Mouse (Mus musculus) frontal cortex, postnatal 10 days (tissue): ENCODE measurements at regions not wholly inside any gene's neighbourhood (a gene's known extent, or its start where the extent isn't known, plus 50 kb on each side); places are given as distances from the start of the nearest gene placed in this dataset.
A peak's percentile ranks its signal among the peaks of the same experiment; 100 is the strongest.

Experiments
- DNase-seq, 2 experiments: peaks; one replicate each; pipeline ENCODE4 v3.0.0; 2022; ENCODE audit warnings: low spot score in 2 of 2, mixed read lengths in 1 of 2

DNA sequence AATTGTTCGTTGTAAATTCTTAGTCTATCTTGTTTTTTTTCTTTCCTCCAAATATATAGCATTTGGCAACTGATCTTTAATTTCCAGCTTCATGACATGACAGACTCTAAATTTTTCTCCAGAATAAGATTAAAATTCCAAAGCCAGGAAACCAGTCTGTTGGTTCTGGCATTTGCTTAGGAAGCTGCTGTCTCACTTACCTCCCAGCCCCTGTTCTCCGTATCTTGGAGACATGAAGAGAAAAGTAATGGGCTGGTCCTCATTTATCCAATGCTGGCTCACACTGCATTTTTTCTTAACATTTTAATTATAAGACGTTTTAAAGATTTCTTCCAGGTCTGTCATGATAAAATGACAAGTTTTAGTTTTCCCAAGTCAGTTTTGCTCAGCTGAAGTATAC is 226.3 kb downstream of the Pih1d3 start:
- no peak for DNase-seq

DNA sequence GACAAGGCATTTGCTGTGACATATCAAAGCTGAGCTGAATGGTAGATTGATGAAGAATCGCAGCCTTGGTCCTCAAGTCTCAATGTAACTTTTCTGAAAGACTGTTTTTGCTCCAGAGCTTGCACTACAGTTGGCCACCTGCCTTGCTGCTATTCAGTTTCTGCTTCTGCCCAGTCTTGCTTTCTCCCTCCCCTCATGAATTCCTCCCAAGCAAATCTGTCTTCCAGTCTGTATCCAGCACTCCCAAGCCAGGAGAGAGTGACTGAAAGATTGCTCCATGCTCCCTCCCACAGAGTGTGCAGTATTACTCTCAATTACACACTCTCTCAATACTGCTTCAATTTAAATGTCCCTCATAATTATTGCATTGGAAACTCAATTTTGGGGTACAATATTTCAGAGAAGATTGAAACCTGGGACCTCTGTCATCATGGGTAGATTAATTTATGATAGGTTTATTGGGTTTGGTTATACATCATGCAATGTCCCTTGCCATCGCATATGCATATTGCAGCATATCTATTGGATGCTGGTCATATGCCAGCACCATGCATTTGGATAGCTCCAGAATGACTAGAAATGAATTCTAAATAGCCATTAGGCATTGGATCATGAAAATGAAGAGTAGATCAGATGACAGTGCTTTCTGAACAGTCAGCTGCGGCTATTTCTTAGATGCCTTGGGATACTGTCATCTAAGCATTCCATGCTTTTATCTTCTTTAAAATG is 231.3 kb downstream of the Pih1d3 start:
- DNase-seq = peak in 1 of 2 experiments; percentile 4

DNA sequence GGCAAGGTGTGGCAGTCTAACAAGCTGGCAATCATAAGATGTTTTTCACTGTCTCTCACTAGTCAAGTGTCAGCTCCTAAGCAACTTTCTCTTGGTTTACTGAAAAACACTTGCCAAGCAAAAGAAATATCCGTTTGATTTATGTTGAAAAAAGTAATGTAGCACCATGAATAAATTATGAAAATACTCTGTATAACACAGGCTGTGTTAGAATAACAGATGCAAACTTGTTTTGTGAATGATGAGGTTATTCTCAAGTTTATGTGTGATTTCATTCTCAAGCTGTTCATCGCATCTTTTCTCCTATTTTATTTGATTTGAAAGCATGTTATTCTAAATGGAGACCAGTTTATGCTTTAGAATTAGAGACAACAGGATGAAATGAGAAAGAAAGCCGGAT is 239.7 kb downstream of the Pih1d3 start:
- DNase-seq = no peak
